9 mouse cellular contexts compared by ENCODE assay signal in the genomic region with DNA sequence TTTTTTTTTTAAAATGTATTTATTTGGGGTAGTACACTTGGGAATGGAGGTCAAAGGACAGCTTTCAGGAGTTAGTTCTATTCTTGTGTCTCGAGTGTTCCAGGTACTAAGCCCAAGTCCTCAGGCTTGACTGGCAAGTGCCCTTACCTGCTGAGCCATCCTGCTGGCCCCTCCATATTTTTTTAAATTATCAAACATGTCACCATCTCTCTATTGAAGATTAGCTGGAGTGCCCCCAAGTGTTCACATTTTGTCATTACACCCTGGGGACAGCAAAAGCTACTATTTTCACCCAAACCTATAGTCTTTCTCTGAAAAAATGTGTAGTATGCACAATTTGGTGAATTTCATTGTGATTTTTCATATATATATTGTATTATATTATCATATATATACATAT. TPM values are rescaled to one million over a fixed set of nuclear protein-coding genes. Genes with fewer than 3 reads are reported as not detected.
DNase-seq lines count a peak whose midpoint lies in the region; ATAC-seq and TF ChIP-seq lines count a peak whose summit lies in the region.
"Had no signal": no experiment of that assay in that cellular context is flagged by ENCODE, and none has a peak within 500 bp of the region (broad histone marks: within the 10 kb centered on the region; RNA-seq: fewer than 3 reads in every experiment).

No protein-coding gene starts in this region.

- no peak overlapping the region for H3K4me2 ChIP-seq in forebrain, embryonic 14.5 days (ENCODE audit: low read length)
- no peak overlapping the region for H3K4me2 ChIP-seq in liver, embryonic 12.5 days
- no peak overlapping the region for H3K4me2 ChIP-seq in heart, embryonic 11.5 days

- 73% methylated on average over 1 of the region's 1 CpGs for WGBS in forebrain, embryonic 14.5 days
- WGBS in forebrain, embryonic 10.5 days = 78% methylated on average over 1 of the region's 1 CpGs
- 27% methylated on average over 1 of the region's 1 CpGs for WGBS in liver, adult 2 months
- 53% methylated on average over 1 of the region's 1 CpGs for WGBS in liver, embryonic 12.5 days (ENCODE audit: insufficient replicate concordance)
- 83% methylated on average over 1 of the region's 1 CpGs for WGBS in heart, embryonic 11.5 days (ENCODE audit: insufficient replicate concordance)

- no peaks in the 10 kb centered on the region for H3K79me2 ChIP-seq in liver, adult 2 months (ENCODE audit: control insufficient read depth, insufficient read depth, low read length)

- intact Hi-C loops in gastrocnemius, postnatal 14 days (cut with DNase I; ENCODE audit: low total_unique reads) = loop anchor here (10.0 kb wide), 1 partner anchor 57 kb away; no protein-coding TSS in a partner anchor

- H3K4me1 ChIP-seq in forebrain, embryonic 14.5 days (ENCODE audit: control insufficient read depth, insufficient read depth, low read length) = no peaks in the 10 kb centered on the region
- H3K4me1 ChIP-seq in forebrain, embryonic 10.5 days = no peaks in the 10 kb centered on the region; the same call in 1 of the 2 replicates
- H3K4me1 ChIP-seq in liver, adult 2 months (ENCODE audit: control insufficient read depth, insufficient read depth, low read length) = peaks cover 47% of the 10 kb centered on the region
- peaks cover 46% of the 10 kb centered on the region for H3K4me1 ChIP-seq in liver, embryonic 12.5 days
- H3K4me1 ChIP-seq in heart, embryonic 11.5 days (ENCODE audit: control insufficient read depth, insufficient read depth, low read length) = peaks cover 6% of the 10 kb centered on the region; the same call in 1 of the 2 replicates

- TF ChIP-seq POLR2A in liver, adult 2 months (IDR thresholded peaks at IDR 0.05; ENCODE audit: extremely low read depth, insufficient read depth, low read length) = no peak

- POLR2A ChIA-PET in Patski (lab: Charles Lee) = no interaction called here

- CTCF ChIA-PET in Patski (lab: Charles Lee) = interaction anchor here (1.0 to 2.0 kb wide), 3 partner anchors 58 to 128 kb away, joined by 3 to 11 read pairs (median 6); no protein-coding TSS in a partner anchor

- no peak overlapping the region for H3K27ac ChIP-seq in forebrain, embryonic 14.5 days (ENCODE audit: low read depth, low read length)
- no peak overlapping the region for H3K27ac ChIP-seq in forebrain, embryonic 10.5 days
- peak overlapping the region; percentile 57 for H3K27ac ChIP-seq in liver, adult 2 months (replicated peaks; ENCODE audit: insufficient read depth, low read depth, low read length)
- H3K27ac ChIP-seq in liver, embryonic 12.5 days = no peak overlapping the region
- no peak overlapping the region for H3K27ac ChIP-seq in heart, embryonic 11.5 days (ENCODE audit: low read depth, low read length)

- no peak for ATAC-seq in forebrain, embryonic 14.5 days
- no peak for ATAC-seq in liver, embryonic 12.5 days
- no peak for ATAC-seq in Patski
- ATAC-seq in heart, embryonic 11.5 days (replicated peaks; ENCODE audit: insufficient number of reproducible peaks, low FRiP score, low TSS enrichment) = no peak

- H3K9me3 ChIP-seq in forebrain, embryonic 14.5 days (replicated peaks; ENCODE audit: control insufficient read depth, low read length) = no peaks in the 10 kb centered on the region
- no peaks in the 10 kb centered on the region for H3K9me3 ChIP-seq in forebrain, embryonic 10.5 days
- H3K9me3 ChIP-seq in liver, embryonic 12.5 days (replicated peaks) = no peaks in the 10 kb centered on the region
- H3K9me3 ChIP-seq in heart, embryonic 11.5 days (replicated peaks; ENCODE audit: control insufficient read depth, low read length) = no peaks in the 10 kb centered on the region

- DNase-seq in forebrain, embryonic 14.5 days (ENCODE audit: low spot score) = peak; percentile 8
- no peak for DNase-seq in forebrain, embryonic 10.5 days (ENCODE audit: extremely low spot score, low spot score)
- DNase-seq in liver, adult 2 months (ENCODE audit: extremely low read depth, low read depth, low spot score) = peak; percentile 78
- no peak for DNase-seq in Patski (ENCODE audit: low read depth, low spot score)
- DNase-seq in retina, embryonic 14.5 days (ENCODE audit: low spot score) = peak; percentile 45
- DNase-seq in gastrocnemius, postnatal 14 days = no peak

- H3K27me3 ChIP-seq in forebrain, embryonic 14.5 days (replicated peaks; ENCODE audit: control insufficient read depth, insufficient read depth, low read length) = no peaks in the 10 kb centered on the region
- H3K27me3 ChIP-seq in forebrain, embryonic 10.5 days (ENCODE audit: poor library complexity, severe bottlenecking) = no peaks in the 10 kb centered on the region
- H3K27me3 ChIP-seq in liver, adult 2 months (ENCODE audit: control insufficient read depth, insufficient read depth, low read length) = no peaks in the 10 kb centered on the region
- H3K27me3 ChIP-seq in liver, embryonic 12.5 days (replicated peaks) = no peaks in the 10 kb centered on the region
- H3K27me3 ChIP-seq in Patski = peaks cover 4% of the 10 kb centered on the region
- no peaks in the 10 kb centered on the region for H3K27me3 ChIP-seq in heart, embryonic 11.5 days (ENCODE audit: control insufficient read depth, insufficient read depth, low read length)

- in situ Hi-C loops in Patski (cut with MboI; ENCODE audit: low pct_unique_long_range_greater_than_20kb) = loop anchor here (10.0 kb wide), 1 partner anchor 57 kb away; no protein-coding TSS in a partner anchor

- H3K4me3 ChIP-seq in forebrain, embryonic 14.5 days (ENCODE audit: low read depth, low read length) = no peak overlapping the region
- H3K4me3 ChIP-seq in forebrain, embryonic 10.5 days = no peak overlapping the region
- no peak overlapping the region for H3K4me3 ChIP-seq in liver, adult 2 months (ENCODE audit: insufficient read depth, low read depth, low read length)
- H3K4me3 ChIP-seq in liver, embryonic 12.5 days = no peak overlapping the region
- H3K4me3 ChIP-seq in heart, embryonic 11.5 days (ENCODE audit: low read depth, low read length) = no peak overlapping the region
- H3K4me3 ChIP-seq: erythroblast, embryonic 14.5 days had no signal

- H3K36me3 ChIP-seq in forebrain, embryonic 14.5 days (ENCODE audit: control insufficient read depth, insufficient read depth, low read length) = no peaks in the 10 kb centered on the region
- H3K36me3 ChIP-seq in forebrain, embryonic 10.5 days (replicated peaks) = no peaks in the 10 kb centered on the region
- H3K36me3 ChIP-seq in liver, adult 2 months (ENCODE audit: control insufficient read depth, insufficient read depth, low read length) = no peaks in the 10 kb centered on the region
- no peaks in the 10 kb centered on the region for H3K36me3 ChIP-seq in liver, embryonic 12.5 days
- no peaks in the 10 kb centered on the region for H3K36me3 ChIP-seq in heart, embryonic 11.5 days (ENCODE audit: control insufficient read depth, insufficient read depth, low read length)

- TF ChIP-seq CTCF in liver, adult 2 months (IDR thresholded peaks at IDR 0.05; ENCODE audit: low read depth, low read length) = no peak
- peak; percentile 53 for TF ChIP-seq CTCF in Patski (IDR thresholded peaks at IDR 0.05)

- no peak overlapping the region for H3K9ac ChIP-seq in forebrain, embryonic 14.5 days (ENCODE audit: low read length)
- H3K9ac ChIP-seq in liver, adult 2 months (ENCODE audit: low read depth, low read length) = no peak overlapping the region
- H3K9ac ChIP-seq in liver, embryonic 12.5 days = no peak overlapping the region
- H3K9ac ChIP-seq in heart, embryonic 11.5 days (ENCODE audit: low read depth, low read length) = no peak overlapping the region

RNA-seq across cellular contexts. Expression of gene Ttpal, which starts 10.0 kb away (rescaled TPM):
- polyA plus RNA-seq in forebrain, embryonic 14.5 days (2014; fragmentation: Nextera tagmentation; extraction: Ambion mirVana) = 44.8 and 46.7 TPM in 2 replicates
- 32.3 and 34.5 TPM in 2 replicates for polyA plus RNA-seq in forebrain, embryonic 10.5 days (2016; fragmentation: Nextera tagmentation; extraction: Ambion mirVana)
- 9.3 and 9.7 TPM in 2 replicates for total RNA-seq in liver, adult 2 months (2014; rRNA removed)
- polyA plus RNA-seq in liver, adult 2 months (2012; rRNA removed) = 8.1 and 12.4 TPM in 2 replicates
- polyA plus RNA-seq in liver, embryonic 12.5 days (2016; fragmentation: Nextera tagmentation; extraction: Ambion mirVana) = 18.2 and 20.4 TPM in 2 replicates
- 19.4 TPM for polyA plus RNA-seq in Patski (2021)
- 1 to 10 TPM; 7.7 to 8.2 TPM for total RNA-seq in gastrocnemius, postnatal 14 days (2021)
- polyA plus RNA-seq in heart, embryonic 11.5 days (2014; fragmentation: Nextera tagmentation; extraction: Ambion mirVana) = 28.2 TPM in 2 replicates

RNA-seq across cellular contexts. Expression of gene Serinc3, which starts 52.8 kb away (rescaled TPM):
- 37.3 and 37.9 TPM in 2 replicates for polyA plus RNA-seq in forebrain, embryonic 14.5 days (2014; fragmentation: Nextera tagmentation; extraction: Ambion mirVana)
- polyA plus RNA-seq in forebrain, embryonic 10.5 days (2016; fragmentation: Nextera tagmentation; extraction: Ambion mirVana) = 22.1 and 24.1 TPM in 2 replicates
- 123 TPM in 2 replicates for total RNA-seq in liver, adult 2 months (2014; rRNA removed)
- 122 and 124 TPM in 2 replicates for polyA plus RNA-seq in liver, adult 2 months (2012; rRNA removed)
- 127 and 132 TPM in 2 replicates for polyA plus RNA-seq in liver, embryonic 12.5 days (2016; fragmentation: Nextera tagmentation; extraction: Ambion mirVana)
- polyA plus RNA-seq in Patski (2021) = 238 TPM
- total RNA-seq in gastrocnemius, postnatal 14 days (2021) = 100 to 1,000 TPM; 124 to 167 TPM
- polyA plus RNA-seq in heart, embryonic 11.5 days (2014; fragmentation: Nextera tagmentation; extraction: Ambion mirVana) = 77.5 and 79.0 TPM in 2 replicates

Comparison
In these comparisons a context has a peak if more than half of its experiments do, and no peak if none do; other contexts are left out.
1. DNase-seq: peak in forebrain, embryonic 14.5 days (single experiment), liver, adult 2 months (single experiment) and retina, embryonic 14.5 days (single experiment); none in forebrain, embryonic 10.5 days (single experiment), Patski (single experiment) and gastrocnemius, postnatal 14 days (single experiment).